Mouse (Mus musculus): ENCODE data around the gene Tram2.

Gene Tram2

GRCm38 (mm10) chr1:21008891-21009290, 70.1 kb downstream of the Tram2 start:
- DNase-seq: no peak

- no peak for DNase-seq
Observed at GRCm38 (mm10) chr1:21007941-21008701, 70.9 kb downstream of the Tram2 start.

GRCm38 (mm10) chr1:21006775-21007174, 72.3 kb downstream of the Tram2 start:
- DNase-seq: no peak

GRCm38 (mm10) chr1:21004596-21004995, 74.4 kb downstream of the Tram2 start:
- DNase-seq: no peak

GRCm38 (mm10) chr1:21002246-21003142, 76.5 kb downstream of the Tram2 start:
- DNase-seq: peak; percentile 45 to 57

GRCm38 (mm10) chr1:20997881-20998389, 81.1 kb downstream of the Tram2 start:
- no peak for DNase-seq

GRCm38 (mm10) chr1:20997328-20997689, 81.7 kb downstream of the Tram2 start:
- no peak for DNase-seq

- no peak for DNase-seq
Observed at GRCm38 (mm10) chr1:20996603-20997327, 82.3 kb downstream of the Tram2 start.

- DNase-seq: peak; percentile 23 to 27
Observed at GRCm38 (mm10) chr1:20995331-20995986, 83.6 kb downstream of the Tram2 start.

- no peak for DNase-seq
Observed at GRCm38 (mm10) chr1:20994338-20994737, 84.7 kb downstream of the Tram2 start.

- DNase-seq: no peak
Observed at GRCm38 (mm10) chr1:20993690-20994089, 85.3 kb downstream of the Tram2 start.

GRCm38 (mm10) chr1:20989461-20990083, 89.5 kb downstream of the Tram2 start:
- DNase-seq: no peak

- DNase-seq: no peak
Observed at GRCm38 (mm10) chr1:20986378-20987056, 92.5 kb downstream of the Tram2 start.

GRCm38 (mm10) chr1:20984582-20984981, 94.4 kb downstream of the Tram2 start:
- DNase-seq: no peak

GRCm38 (mm10) chr1:20984103-20984502, 94.9 kb downstream of the Tram2 start:
- no peak for DNase-seq

GRCm38 (mm10) chr1:20981764-20982163, 97.3 kb downstream of the Tram2 start:
- DNase-seq: no peak

- no peak for DNase-seq
Observed at GRCm38 (mm10) chr1:20980553-20980952, 98.5 kb downstream of the Tram2 start.

- no peak for DNase-seq
Observed at GRCm38 (mm10) chr1:20974341-20975135, 104.5 kb downstream of the Tram2 start.

- DNase-seq: no peak
Observed at GRCm38 (mm10) chr1:20973389-20973788, 105.6 kb downstream of the Tram2 start.

GRCm38 (mm10) chr1:20969642-20970041, 109.4 kb downstream of the Tram2 start:
- DNase-seq: no peak
